Mouse (Mus musculus) kidney, adult 2 months (tissue): ENCODE measurements around the gene Gm37240. TPM values are rescaled to one million over a fixed set of nuclear protein-coding genes. Genes with fewer than 3 reads are reported as not detected.

Experiments used
- DNase-seq: peaks from one replicate; pipeline ENCODE4 v3.0.0; 2021
- H3K27ac ChIP-seq: fragments of 200-500 bp; 2 replicates; pipeline ENCODE4 v1.5.1; 2012; ENCODE audit warnings: low read depth, low read length, control low read depth, inconsistent platforms; ENCODE audit not compliant: insufficient read depth
- H3K27me3 ChIP-seq: fragments of 200-500 bp; replicated peaks from 2 replicates; pipeline ENCODE4 v1.6.1; 2012; ENCODE audit warnings: mild to moderate bottlenecking, moderate library complexity, low read length, inconsistent platforms; ENCODE audit not compliant: control insufficient read depth, insufficient read depth
- H3K36me3 ChIP-seq: fragments of 200-500 bp; 2 replicates; pipeline ENCODE4 v1.6.1; 2012; ENCODE audit warnings: mild to moderate bottlenecking, moderate library complexity, low read length, inconsistent platforms; ENCODE audit not compliant: control insufficient read depth, insufficient read depth
- H3K4me1 ChIP-seq: fragments of 200-500 bp; 2 replicates; pipeline ENCODE4 v1.6.1; 2011; ENCODE audit warnings: low read length; ENCODE audit not compliant: control insufficient read depth, insufficient read depth
- H3K4me3 ChIP-seq: fragments of 200-500 bp; 2 replicates; pipeline ENCODE4 v1.5.1; 2011; ENCODE audit warnings: mild to moderate bottlenecking, low read depth, low read length, control low read depth; ENCODE audit not compliant: insufficient read depth
- CTCF ChIP-seq: fragments of 200-500 bp; conservative IDR thresholded peaks from 2 replicates; pipeline ENCODE4 v1.5.1; 2011; ENCODE audit warnings: low read depth, mild to moderate bottlenecking, control low read depth, low read length, moderate library complexity, mixed read lengths; ENCODE audit not compliant: insufficient read depth, insufficient read length
- POLR2A ChIP-seq: fragments of 200-500 bp; IDR thresholded peaks from one replicate; pipeline ENCODE4 v1.6.1; 2011; ENCODE audit warnings: low read depth, low read length, control low read depth
- WGBS: fragments of 180-500 bp; shearing (Covaris S2); methylation state at CpG from one replicate; pipeline ENCODE4 v1.1.7; 2018; 5-methylcytosine and 5-hydroxymethylcytosine counted together
- polyA plus RNA-seq: library from polyadenylated mRNA; depleted of rRNA; stranded (reverse); fragments of >200 nt; gene quantifications from 2 replicates; pipeline ENCODE4 v1.2.3, GENCODE M21; 2012

The Gm37240 gene
- polyA plus RNA-seq, 1 experiment = 5.5 TPM

GRCm38 (mm10) chr3:85857083-85857482, 30.2 kb downstream of the Gm37240 start:
- TF ChIP-seq CTCF = no peak
- no peak for TF ChIP-seq POLR2A
- Histone ChIP-seq H3K36me3 (no peaks in the 10 kb centered on the region), H3K27ac (no peak overlapping the region), H3K4me1 (peaks cover 4% of the 10 kb centered on the region; the same call in 1 of the 2 replicates), H3K27me3 (no peaks in the 10 kb centered on the region), H3K4me3 (no peak overlapping the region)
- 54% methylated on average over 4 of the region's 4 CpGs for WGBS
- no peak for DNase-seq

DNA sequence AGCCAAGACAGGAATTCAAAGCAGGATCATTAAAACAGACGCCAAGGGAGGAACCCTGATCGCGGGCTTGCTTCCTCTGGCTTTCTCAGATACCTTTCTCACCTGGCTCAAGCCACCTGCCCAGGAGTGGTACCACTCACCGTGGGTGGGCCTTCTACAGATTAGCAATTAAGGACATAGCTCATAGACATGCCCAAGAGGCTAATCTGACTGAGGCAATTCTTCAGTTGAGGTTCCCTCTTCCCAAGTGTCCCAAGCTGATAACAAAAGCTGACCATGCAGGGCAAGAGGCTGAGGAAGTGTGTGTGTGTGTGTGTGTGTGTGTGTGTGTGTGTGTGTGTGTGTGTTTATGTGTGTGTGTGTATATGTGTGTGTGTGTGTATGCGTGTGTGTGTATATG, 31.4 kb downstream of the Gm37240 start:
- 69% methylated on average over 5 of the region's 5 CpGs for WGBS
- no peak overlapping the region for H3K27ac ChIP-seq
- TF ChIP-seq CTCF = no peak
- no peak for TF ChIP-seq POLR2A

GRCm38 (mm10) chr3:85855043-85855442, 32.3 kb downstream of the Gm37240 start:
- H3K4me1 ChIP-seq = peaks cover 4% of the 10 kb centered on the region; the same call in 1 of the 2 replicates

More for the DNA sequence above, 31.4 kb downstream of the Gm37240 start:
- Histone ChIP-seq H3K4me3 (no peak overlapping the region), H3K27me3 (no peaks in the 10 kb centered on the region), H3K36me3 (no peaks in the 10 kb centered on the region), H3K4me1 (peaks cover 4% of the 10 kb centered on the region; the same call in 1 of the 2 replicates)
- DNase-seq = no peak

DNA sequence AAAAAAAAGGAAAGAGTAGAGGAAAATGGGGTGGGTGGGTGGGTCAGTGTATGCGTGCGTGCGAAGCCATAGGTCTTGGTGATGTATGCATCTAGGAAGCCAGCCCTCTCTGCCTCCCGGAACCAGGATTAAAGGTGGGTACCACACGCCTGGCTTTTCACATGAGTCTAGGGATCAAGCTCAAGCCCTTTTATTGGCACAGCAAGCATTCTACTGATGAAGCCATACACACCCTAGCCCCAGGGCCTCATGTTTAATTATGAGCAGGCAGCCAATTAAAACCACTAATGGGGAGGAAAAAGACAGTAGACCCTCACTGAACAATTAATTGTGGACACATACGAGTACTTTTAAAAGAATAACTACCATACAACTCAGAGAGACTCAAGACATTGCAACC, 33.2 kb downstream of the Gm37240 start:
- no peak for DNase-seq
- Histone ChIP-seq H3K27me3 (no peaks in the 10 kb centered on the region), H3K4me3 (no peak overlapping the region), H3K36me3 (no peaks in the 10 kb centered on the region), H3K4me1 (peaks cover 4% of the 10 kb centered on the region; the same call in 1 of the 2 replicates), H3K27ac (no peak overlapping the region)
- TF ChIP-seq CTCF (no peak), POLR2A (no peak)
- WGBS = 93% methylated on average over 6 of the region's 6 CpGs

More at GRCm38 (mm10) chr3:85855043-85855442, 32.3 kb downstream of the Gm37240 start:
- no peak for TF ChIP-seq POLR2A
- TF ChIP-seq CTCF = no peak
- no peak for DNase-seq
- 95% methylated on average over 3 of the region's 3 CpGs for WGBS
- no peaks in the 10 kb centered on the region for H3K36me3 ChIP-seq
- H3K27me3 ChIP-seq = no peaks in the 10 kb centered on the region
- no peak overlapping the region for H3K4me3 ChIP-seq
- no peak overlapping the region for H3K27ac ChIP-seq

DNA sequence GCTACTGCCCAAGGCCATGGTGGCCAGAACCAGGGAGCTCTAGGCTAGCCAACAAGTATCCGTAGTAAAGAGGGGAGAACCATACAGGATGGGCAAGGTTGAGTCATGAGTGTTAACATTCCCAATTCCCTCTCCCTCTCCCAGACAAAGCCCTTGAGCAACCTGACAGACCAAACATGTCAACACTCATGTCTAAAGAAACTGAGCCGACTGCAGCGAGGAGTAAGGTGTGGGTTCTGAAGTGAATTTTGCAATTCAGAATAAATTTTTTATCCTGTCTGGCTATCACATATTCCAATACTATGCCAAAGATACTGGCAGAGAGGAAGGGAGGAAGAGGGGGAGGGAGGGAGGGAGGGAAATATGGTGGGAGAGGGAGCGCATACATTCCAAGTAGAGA, 33.6 kb downstream of the Gm37240 start:
- H3K36me3 ChIP-seq = no peaks in the 10 kb centered on the region
- no peaks in the 10 kb centered on the region for H3K27me3 ChIP-seq
- WGBS = 87% methylated on average over 4 of the region's 4 CpGs
- H3K4me3 ChIP-seq = no peak overlapping the region
- H3K4me1 ChIP-seq = peaks cover 4% of the 10 kb centered on the region; the same call in 1 of the 2 replicates
- no peak for DNase-seq
- no peak for TF ChIP-seq POLR2A
- no peak for TF ChIP-seq CTCF
- H3K27ac ChIP-seq = no peak overlapping the region

DNA sequence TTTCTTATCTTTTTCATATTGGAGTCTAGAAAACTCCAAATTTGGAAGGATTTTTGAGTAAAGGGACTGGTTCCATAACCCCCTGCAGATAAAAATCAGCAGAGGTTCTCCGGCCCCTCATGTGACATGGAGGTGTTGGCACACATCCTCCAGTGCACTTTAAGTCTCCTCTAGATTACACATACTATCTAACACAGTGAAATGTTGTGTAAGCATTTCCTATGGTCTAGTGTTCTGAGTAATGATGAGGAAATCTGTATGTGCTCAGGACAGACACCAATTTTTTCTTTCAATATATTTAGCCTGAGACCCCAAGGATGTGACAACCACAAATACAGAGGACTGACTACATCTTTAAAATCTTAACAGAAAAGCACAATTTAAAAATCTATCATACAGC, 37.2 kb downstream of the Gm37240 start:
- H3K27me3 ChIP-seq = no peaks in the 10 kb centered on the region
- H3K27ac ChIP-seq = no peak overlapping the region
- TF ChIP-seq POLR2A (no peak), CTCF (no peak)
- H3K4me3 ChIP-seq = no peak overlapping the region
- H3K36me3 ChIP-seq = no peaks in the 10 kb centered on the region
- 84% methylated on average over 1 of the region's 1 CpGs for WGBS
- no peaks in the 10 kb centered on the region; the same call in 1 of the 2 replicates for H3K4me1 ChIP-seq
- no peak for DNase-seq

- no peak for TF ChIP-seq CTCF
- no peak for TF ChIP-seq POLR2A
- no peaks in the 10 kb centered on the region for H3K36me3 ChIP-seq
- DNase-seq = no peak
- no peaks in the 10 kb centered on the region for H3K27me3 ChIP-seq
- 95% methylated on average over 1 of the region's 1 CpGs for WGBS
- no peak overlapping the region for H3K27ac ChIP-seq
- no peak overlapping the region for H3K4me3 ChIP-seq
- peaks cover 4% of the 10 kb centered on the region; the same call in 1 of the 2 replicates for H3K4me1 ChIP-seq
These were observed 41.0 kb downstream of the Gm37240 start for GRCm38 (mm10) chr3:85846316-85846715.
